Mouse (Mus musculus) forebrain, embryonic 10.5 days (tissue): Measurements from ENCODE around the gene Rfxap. TPM values are rescaled to one million over a fixed set of nuclear protein-coding genes. Genes with fewer than 3 reads are reported as not detected.
"Not testable (repeated sequence)": the region's sequence is repeated elsewhere in the genome, so short reads cannot be mapped to it uniquely, and the experiment has no call there.

ENCODE experiments used
- DNase-seq: peaks from one replicate; pipeline ENCODE4 v3.0.0-alpha.2; 2017; ENCODE audit warnings: low spot score; ENCODE audit errors: extremely low spot score
- H3K27ac ChIP-seq: fragments of 300-500 bp; sonication (generic); 2 replicates; pipeline ENCODE4 v1.5.1; 2016; ENCODE audit warnings: mild to moderate bottlenecking
- H3K27me3 ChIP-seq: fragments of 300-500 bp; sonication (generic); 2 replicates; pipeline ENCODE4 v1.6.1; 2016; ENCODE audit warnings: mild to moderate bottlenecking; ENCODE audit not compliant: poor library complexity, severe bottlenecking
- H3K36me3 ChIP-seq: fragments of 300-500 bp; sonication (generic); replicated peaks from 2 replicates; pipeline ENCODE4 v1.6.1; 2016; ENCODE audit warnings: mild to moderate bottlenecking, moderate library complexity
- H3K4me1 ChIP-seq: fragments of 300-500 bp; sonication (generic); 2 replicates; pipeline ENCODE4 v1.6.1; 2016
- H3K4me3 ChIP-seq: fragments of 300-500 bp; sonication (generic); 2 replicates; pipeline ENCODE4 v1.5.1; 2016; ENCODE audit warnings: mild to moderate bottlenecking, moderate library complexity
- H3K9me3 ChIP-seq: fragments of 300-500 bp; sonication (generic); 2 replicates; pipeline ENCODE4 v1.6.1; 2016; ENCODE audit warnings: mild to moderate bottlenecking, moderate library complexity
- WGBS: fragments of 180-500 bp; shearing (Covaris S2); methylation state at CpG from one replicate; pipeline ENCODE4 v1.1.7; 2016; 5-methylcytosine and 5-hydroxymethylcytosine counted together
- polyA plus RNA-seq: library from polyadenylated mRNA; unstranded; fragments of >200 nt; fragmentation: Nextera tagmentation; extraction: Ambion mirVana; gene quantifications from 2 replicates; pipeline ENCODE4 v1.2.1, GENCODE M21; 2016

Rfxap gene
- polyA plus RNA-seq, 1 experiment from 2014 or later, result 35.9 TPM

DNA sequence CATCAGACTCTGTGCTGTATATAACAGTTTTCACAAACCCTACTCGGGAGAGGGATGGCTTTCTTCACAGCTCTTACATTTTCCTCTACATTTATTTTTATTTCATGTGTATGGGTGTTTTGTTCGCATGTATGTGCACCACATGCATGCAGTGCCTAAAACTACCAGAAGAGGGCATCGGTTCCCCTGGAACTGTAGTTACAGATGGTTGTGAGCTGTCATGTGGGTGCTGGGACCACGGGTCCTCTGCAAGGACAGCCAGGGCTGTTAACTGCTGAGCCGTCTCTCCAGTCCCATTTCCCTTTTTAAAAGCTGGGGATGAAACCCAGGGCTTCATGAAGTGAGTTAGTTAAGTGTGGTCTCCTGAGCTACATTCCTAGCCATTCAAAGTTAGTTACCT is 12.2 kb downstream of the Rfxap start:
- Histone ChIP-seq H3K4me3 (no peak overlapping the region), H3K27ac (no peak overlapping the region), H3K4me1 (peaks cover 8% of the 10 kb centered on the region), H3K9me3 (peaks cover 5% of the 10 kb centered on the region), H3K27me3 (no peaks in the 10 kb centered on the region; the same call in 1 of the 2 replicates), H3K36me3 (no peaks in the 10 kb centered on the region)
- no peak for DNase-seq
- 90% methylated on average over 5 of the region's 5 CpGs for WGBS

DNA sequence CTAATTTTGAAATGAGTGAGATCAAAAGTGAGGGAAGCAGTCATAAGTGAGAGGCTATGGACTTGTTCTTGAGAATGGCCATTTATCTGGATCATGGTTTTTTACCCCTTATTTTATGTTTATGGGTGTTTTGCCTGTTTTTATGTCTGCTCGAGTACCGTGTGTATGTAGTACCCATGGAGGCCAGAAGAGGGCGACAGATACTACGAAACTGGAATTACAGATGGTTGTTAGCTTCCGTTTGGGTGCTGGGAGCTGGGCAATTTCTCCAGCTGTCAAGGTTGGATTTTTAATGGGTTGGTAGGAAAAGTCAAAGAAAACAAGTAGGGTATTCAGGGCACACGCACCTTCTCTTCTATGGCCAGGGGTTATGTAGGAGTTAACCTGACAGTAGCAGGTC is 13.8 kb downstream of the Rfxap start:
- Histone ChIP-seq H3K4me1 (peaks cover 8% of the 10 kb centered on the region), H3K27ac (no peak overlapping the region), H3K27me3 (no peaks in the 10 kb centered on the region; the same call in 1 of the 2 replicates), H3K4me3 (no peak overlapping the region), H3K36me3 (no peaks in the 10 kb centered on the region), H3K9me3 (peaks cover 5% of the 10 kb centered on the region)
- 88% methylated on average over 6 of the region's 6 CpGs for WGBS
- no peak for DNase-seq

GRCm38 (mm10) chr3:54791822-54792677 is 15.5 kb downstream of the Rfxap start:
- peaks cover 5% of the 10 kb centered on the region for H3K9me3 ChIP-seq
- H3K4me3 ChIP-seq, result no peak overlapping the region
- H3K36me3 ChIP-seq, result no peaks in the 10 kb centered on the region
- no peak for DNase-seq
- no peak overlapping the region for H3K27ac ChIP-seq
- H3K4me1 ChIP-seq, result peaks cover 5% of the 10 kb centered on the region; the same call in 1 of the 2 replicates
- 82% methylated on average over 10 of the region's 10 CpGs for WGBS
- H3K27me3 ChIP-seq, result no peaks in the 10 kb centered on the region

DNA sequence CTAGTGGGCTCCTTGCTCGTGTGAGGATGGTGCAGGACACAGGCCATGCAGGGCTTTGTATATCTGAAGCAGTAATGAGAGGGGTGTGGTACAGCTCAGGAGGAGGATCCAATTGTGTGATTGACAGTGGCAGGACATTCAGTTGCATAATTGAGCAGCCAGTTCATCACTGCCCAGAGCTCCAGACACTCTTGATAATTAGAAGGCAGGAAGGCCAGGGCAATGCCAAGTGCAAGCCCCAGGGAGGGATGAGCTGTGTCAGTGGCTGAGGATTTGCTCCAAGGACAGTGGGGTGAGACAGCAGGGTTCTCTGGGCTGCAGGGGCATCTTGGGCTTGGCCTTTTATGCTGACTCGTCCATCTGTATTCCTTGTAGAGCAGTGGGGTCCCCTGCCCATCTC is 17.0 kb downstream of the Rfxap start:
- Histone ChIP-seq H3K9me3 (peaks cover 5% of the 10 kb centered on the region), H3K36me3 (no peaks in the 10 kb centered on the region)
- 61% methylated on average over 2 of the region's 2 CpGs for WGBS

GRCm38 (mm10) chr3:54775989-54776631 is 31.5 kb downstream of the Rfxap start:
- Histone ChIP-seq H3K9me3 (peaks cover 6% of the 10 kb centered on the region; the same call in 1 of the 2 replicates), H3K36me3 (no peaks in the 10 kb centered on the region), H3K4me1 (no peaks in the 10 kb centered on the region), H3K27ac (no peak overlapping the region), H3K4me3 (no peak overlapping the region), H3K27me3 (no peaks in the 10 kb centered on the region)
- WGBS, result 62% methylated on average over 7 of the region's 7 CpGs
- DNase-seq, result no peak

More for the DNA sequence above, 17.0 kb downstream of the Rfxap start:
- Histone ChIP-seq H3K4me3 (no peak overlapping the region), H3K4me1 (peaks cover 5% of the 10 kb centered on the region; the same call in 1 of the 2 replicates), H3K27me3 (no peaks in the 10 kb centered on the region), H3K27ac (no peak overlapping the region)
- no peak for DNase-seq

GRCm38 (mm10) chr3:54773613-54774012 is 34.0 kb downstream of the Rfxap start:
- Histone ChIP-seq H3K4me1 (no peaks in the 10 kb centered on the region), H3K36me3 (no peaks in the 10 kb centered on the region), H3K4me3 (no peak overlapping the region), H3K27me3 (no peaks in the 10 kb centered on the region), H3K27ac (no peak overlapping the region), H3K9me3 (peaks cover 6% of the 10 kb centered on the region; the same call in 1 of the 2 replicates)
- no peak for DNase-seq
- WGBS, result 86% methylated on average over 6 of the region's 6 CpGs

DNA sequence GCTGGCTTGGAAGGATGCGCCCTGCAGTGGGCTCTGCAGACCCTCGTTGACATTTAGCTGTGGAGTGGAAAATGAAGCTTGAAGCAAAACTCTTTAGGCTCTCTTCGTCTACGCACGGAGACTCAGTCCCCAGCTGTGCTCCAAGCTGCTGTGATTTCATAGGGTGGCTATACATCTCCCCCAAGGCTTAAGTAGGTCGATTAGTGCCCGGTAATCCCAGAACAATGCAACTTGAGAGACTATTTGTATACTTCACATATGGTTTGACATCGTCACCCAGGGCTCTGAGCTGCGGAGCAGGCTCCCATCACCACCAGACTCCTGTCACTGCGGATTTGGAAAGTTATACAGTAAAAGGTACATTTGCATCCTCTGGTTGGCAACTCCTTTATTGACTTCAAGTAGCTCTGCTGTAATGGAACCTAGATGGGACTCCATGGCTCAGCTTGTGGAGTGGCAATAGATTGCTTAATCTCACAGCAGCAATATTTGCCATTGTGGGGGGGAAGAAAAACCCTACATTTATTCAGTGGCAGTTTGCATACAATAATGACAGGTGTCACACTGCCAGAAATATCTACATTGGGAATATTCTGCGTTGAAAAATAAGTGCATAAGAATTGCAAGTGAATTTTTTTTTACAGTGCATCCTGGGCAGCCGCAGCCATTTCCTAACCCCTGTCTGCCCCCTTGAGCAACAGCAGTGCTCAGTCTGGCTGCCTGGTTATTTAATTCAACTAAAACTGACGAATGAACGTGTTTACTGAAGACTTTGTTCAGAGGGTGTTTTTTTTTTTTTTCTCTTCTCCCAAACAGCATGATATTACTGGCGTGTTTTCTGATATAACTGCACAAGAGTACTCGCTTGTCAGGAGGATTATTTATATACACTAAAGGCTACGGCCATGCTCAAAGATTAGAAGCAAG is 38.0 kb downstream of the Rfxap start:
- WGBS, result 67% methylated on average over 17 of the region's 17 CpGs
- no peak for DNase-seq

GRCm38 (mm10) chr3:54768592-54768991 is 39.0 kb downstream of the Rfxap start:
- Histone ChIP-seq H3K27me3 (no peaks in the 10 kb centered on the region), H3K4me3 (no peak overlapping the region), H3K27ac (no peak overlapping the region), H3K4me1 (no peaks in the 10 kb centered on the region), H3K36me3 (no peaks in the 10 kb centered on the region), H3K9me3 (peaks cover 4% of the 10 kb centered on the region; the same call in 1 of the 2 replicates)
- DNase-seq, result no peak
- 93% methylated on average over 8 of the region's 8 CpGs for WGBS

More for the DNA sequence above, 38.0 kb downstream of the Rfxap start:
- Histone ChIP-seq H3K36me3 (no peaks in the 10 kb centered on the region), H3K4me1 (no peaks in the 10 kb centered on the region), H3K4me3 (no peak overlapping the region), H3K9me3 (peaks cover 6% of the 10 kb centered on the region; the same call in 1 of the 2 replicates), H3K27ac (no peak overlapping the region), H3K27me3 (no peaks in the 10 kb centered on the region)

DNA sequence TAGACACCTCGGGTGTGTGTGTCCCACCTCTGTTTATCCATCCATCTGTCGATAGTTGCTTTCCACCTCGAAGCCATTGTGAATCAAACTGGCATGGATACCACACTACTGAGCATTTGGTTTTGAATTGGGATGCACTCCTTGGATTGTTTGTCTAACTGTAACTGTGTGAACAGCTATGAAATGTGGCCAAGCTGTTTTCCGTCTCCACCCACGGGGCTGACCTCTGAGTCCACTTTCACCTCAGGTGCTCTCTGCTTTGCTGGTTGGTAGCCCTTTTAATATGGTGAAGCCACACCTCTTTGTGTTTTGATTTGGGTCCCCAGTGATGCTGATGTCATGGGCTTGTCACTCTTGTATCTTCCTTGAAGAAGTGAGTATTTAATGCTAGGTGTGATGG is 40.8 kb downstream of the Rfxap start:
- Histone ChIP-seq H3K36me3 (no peaks in the 10 kb centered on the region), H3K4me1 (no peaks in the 10 kb centered on the region), H3K27me3 (no peaks in the 10 kb centered on the region), H3K27ac (no peak overlapping the region), H3K4me3 (no peak overlapping the region), H3K9me3 (peaks cover 4% of the 10 kb centered on the region; the same call in 1 of the 2 replicates)
- 89% methylated on average over 5 of the region's 5 CpGs for WGBS
- DNase-seq, result no peak

DNA sequence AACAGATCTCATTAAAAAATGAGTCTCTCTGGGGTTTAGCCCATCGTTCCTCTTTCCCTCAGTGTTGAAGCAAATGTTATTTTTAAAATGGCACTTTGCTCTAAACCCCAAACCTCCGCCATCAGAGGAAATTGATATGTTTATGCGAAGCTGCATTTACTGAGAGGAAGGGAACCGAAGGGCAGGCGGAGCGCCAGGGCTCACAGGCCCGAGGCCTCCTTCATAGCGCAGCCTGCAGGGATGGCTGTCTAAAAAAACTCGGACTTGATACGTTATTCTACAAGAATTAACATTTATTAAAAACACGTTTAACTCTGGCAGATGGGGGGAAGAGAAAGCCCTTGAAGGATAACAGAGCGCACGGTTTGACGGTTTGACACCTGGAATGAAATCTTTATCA is 41.6 kb downstream of the Rfxap start:
- H3K4me3 ChIP-seq, result no peak overlapping the region
- H3K27ac ChIP-seq, result no peak overlapping the region
- peaks cover 4% of the 10 kb centered on the region; the same call in 1 of the 2 replicates for H3K9me3 ChIP-seq
- 88% methylated on average over 14 of the region's 14 CpGs for WGBS
- no peaks in the 10 kb centered on the region for H3K27me3 ChIP-seq
- no peak for DNase-seq
- no peaks in the 10 kb centered on the region for H3K36me3 ChIP-seq
- H3K4me1 ChIP-seq, result peaks cover under 1% of the 10 kb centered on the region; the same call in 1 of the 2 replicates

DNA sequence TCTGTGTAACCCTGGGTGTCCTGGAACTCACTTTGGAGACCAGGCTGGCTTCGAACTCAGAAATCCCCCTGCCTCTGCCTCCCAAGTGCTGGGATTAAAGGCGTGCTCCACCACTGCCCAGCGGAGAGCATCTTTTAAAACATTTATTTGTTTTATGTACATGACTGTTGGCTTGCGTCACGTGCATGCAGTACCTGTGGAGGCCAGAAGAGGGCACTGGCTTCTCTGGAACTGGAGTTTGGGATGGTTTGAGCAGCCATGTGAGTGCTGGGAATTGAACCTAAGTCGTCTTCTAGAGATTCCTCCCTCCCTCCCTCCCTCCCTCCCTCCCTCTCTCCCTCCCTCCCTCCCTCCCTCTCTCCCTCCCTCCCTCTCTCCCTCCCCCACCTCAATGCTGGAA is 42.1 kb downstream of the Rfxap start:
- not testable (repeated sequence) for DNase-seq, H3K4me3 ChIP-seq, H3K36me3 ChIP-seq, H3K27me3 ChIP-seq, H3K4me1 ChIP-seq, H3K27ac ChIP-seq, H3K9me3 ChIP-seq
- WGBS, result 87% methylated on average over 6 of the region's 6 CpGs

- 76% methylated on average over 18 of the region's 18 CpGs for WGBS
- no peak for DNase-seq
- H3K27me3 ChIP-seq, result no peaks in the 10 kb centered on the region
- peaks cover 3% of the 10 kb centered on the region; the same call in 1 of the 2 replicates for H3K4me1 ChIP-seq
- H3K36me3 ChIP-seq, result no peaks in the 10 kb centered on the region
- no peak overlapping the region for H3K27ac ChIP-seq
- H3K4me3 ChIP-seq, result peak overlapping the region; percentile 16; the same call in 1 of the 2 replicates
- peaks cover 4% of the 10 kb centered on the region; the same call in 1 of the 2 replicates for H3K9me3 ChIP-seq
Observed at GRCm38 (mm10) chr3:54764418-54764817, 43.2 kb downstream of the Rfxap start.
